In genomic region chr10:18878111-18878510, GRCm38 (mm10) we compare ENCODE assay signal across 22 mouse cellular contexts.
"Had no signal": no experiment of that assay in that cellular context is flagged by ENCODE, and none has a peak within 500 bp of the region (broad histone marks: within the 10 kb centered on the region; RNA-seq: fewer than 3 reads in every experiment).

No protein-coding gene starts in this region.

- H3K36me3 ChIP-seq: limb, embryonic 12.5 days; liver, embryonic 12.5 days; liver, embryonic 15.5 days; lung, embryonic 15.5 days; midbrain, embryonic 10.5 days; midbrain, embryonic 13.5 days had no signal

- ATAC-seq: intestine, postnatal 0 days; liver, embryonic 12.5 days; midbrain, embryonic 13.5 days; midbrain, embryonic 16.5 days had no signal

- H3K9ac ChIP-seq: limb, embryonic 12.5 days; liver, embryonic 12.5 days; liver, embryonic 15.5 days; lung, embryonic 15.5 days; midbrain, embryonic 13.5 days had no signal

- H3K4me1 ChIP-seq: liver, embryonic 15.5 days; midbrain, embryonic 13.5 days had no signal

- H3K9me3 ChIP-seq: limb, embryonic 12.5 days; liver, embryonic 12.5 days; liver, embryonic 15.5 days; lung, embryonic 15.5 days; megakaryocyte, embryonic 14.5 days; midbrain, embryonic 10.5 days; midbrain, embryonic 13.5 days had no signal

- H3K27me3 ChIP-seq: liver, embryonic 12.5 days; liver, embryonic 15.5 days; lung, embryonic 15.5 days; midbrain, embryonic 13.5 days had no signal

- H3K27ac ChIP-seq: kidney, postnatal 0 days; layer of hippocampus, adult 2 months; limb, embryonic 12.5 days; liver, embryonic 12.5 days; liver, embryonic 15.5 days; lung, embryonic 15.5 days; midbrain, embryonic 10.5 days; midbrain, embryonic 13.5 days had no signal

- H3K4me3 ChIP-seq: layer of hippocampus, adult 2 months; limb, embryonic 12.5 days; liver, embryonic 12.5 days; liver, embryonic 15.5 days; lung, embryonic 15.5 days; megakaryocyte, embryonic 14.5 days; midbrain, embryonic 10.5 days; midbrain, embryonic 13.5 days; myocyte had no signal

- H3K4me2 ChIP-seq: limb, embryonic 12.5 days; liver, embryonic 12.5 days; liver, embryonic 15.5 days; lung, embryonic 15.5 days; midbrain, embryonic 13.5 days had no signal

- DNase-seq: kidney, adult 2 months; kidney, postnatal 25 days; layer of hippocampus, adult 9-11 months; liver; lung, adult 18-20 months; lung, postnatal 10 days; lung, postnatal 36 days; thymus, adult 2 months; thymus, postnatal 14 days; thymus, postnatal 4 days had no signal
